Mouse (Mus musculus) bone marrow, adult 2 months (tissue): ENCODE data around the gene Pgam2.

Experiments
- CTCF ChIP-seq: fragments of 200-500 bp; IDR thresholded peaks from 2 replicates; pipeline ENCODE4 v1.5.1; 2011; ENCODE audit warnings: low read length, control low read depth; ENCODE audit not compliant: control insufficient read depth, insufficient read depth
- POLR2A ChIP-seq: fragments of 200-500 bp; IDR thresholded peaks from 2 replicates; pipeline ENCODE4 v1.6.1; 2011; ENCODE audit warnings: low read depth, mild to moderate bottlenecking, control low read depth, low read length, borderline replicate concordance; ENCODE audit not compliant: control insufficient read depth

GRCm38 (mm10) chr11:5785732-5786131, 17.8 kb downstream of the Pgam2 start:
- TF ChIP-seq CTCF: no peak
- no peak for TF ChIP-seq POLR2A
